Mouse (Mus musculus): ENCODE results near the gene Gsta3. TPM values are rescaled to one million over a fixed set of nuclear protein-coding genes. Genes with fewer than 3 reads are reported as not detected.

Gene Gsta3
- total and polyA plus RNA-seq, 3 experiments = 3.9 to 138 (median 15.0) TPM

DNA sequence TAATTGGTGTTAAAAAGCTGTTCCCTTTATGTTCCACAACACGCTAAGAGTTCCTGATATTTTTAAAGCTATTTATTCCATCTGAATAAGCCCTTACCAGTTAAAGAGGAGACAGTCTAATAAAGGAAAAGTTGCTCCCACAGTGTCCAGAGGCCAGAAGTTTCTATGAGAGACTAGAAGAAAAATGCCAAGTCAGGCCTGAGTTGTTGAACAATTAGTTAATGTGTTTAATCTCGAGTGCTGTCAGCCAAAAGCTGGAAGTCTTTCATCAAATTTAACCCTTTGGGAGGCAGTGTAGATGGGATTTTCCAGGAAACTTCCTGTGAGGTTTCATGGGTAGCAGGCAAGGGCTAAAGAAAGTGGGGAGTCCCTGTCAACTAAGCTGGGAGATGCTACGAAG, 59.4 kb downstream of the Gsta3 start:
- DNase-seq = no peak

DNA sequence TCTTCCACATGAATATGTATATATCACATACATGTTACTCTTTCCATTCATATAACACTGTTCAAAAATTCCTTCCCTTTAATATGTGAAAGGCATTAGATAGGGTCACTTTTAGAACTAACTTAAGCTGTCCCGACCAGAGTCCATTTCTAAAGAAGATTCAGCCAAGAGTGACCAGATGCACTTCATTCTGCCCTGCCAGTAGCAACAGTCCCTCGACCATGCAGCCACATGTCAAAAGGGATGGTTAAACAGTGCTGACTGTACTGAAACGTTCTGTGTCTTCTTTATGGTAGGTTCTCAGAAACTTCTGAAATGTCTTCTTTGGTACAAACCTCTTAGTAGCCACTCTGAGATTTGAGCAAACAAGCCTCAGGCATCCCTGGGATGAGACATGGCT, 61.3 kb downstream of the Gsta3 start:
- no peak for DNase-seq

DNA sequence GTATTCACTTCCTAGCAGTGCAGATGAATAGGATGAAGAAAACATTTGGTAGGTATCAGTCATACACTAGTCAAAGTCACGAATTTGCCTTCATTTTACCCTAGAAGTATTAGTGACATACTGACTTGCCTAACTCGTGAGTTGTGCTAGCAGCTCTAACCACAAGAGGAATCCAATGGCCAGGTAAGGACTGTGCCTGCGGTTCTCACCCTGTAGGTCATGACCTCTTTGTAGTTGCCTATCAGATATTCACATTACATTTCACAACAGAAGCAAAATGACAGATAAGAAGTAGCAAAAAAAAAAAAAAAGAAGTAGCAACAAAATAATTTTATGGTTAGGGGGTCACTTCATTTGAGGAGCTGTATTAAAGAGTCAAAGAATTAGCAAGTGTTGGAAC, 63.8 kb downstream of the Gsta3 start:
- no peak for DNase-seq

DNA sequence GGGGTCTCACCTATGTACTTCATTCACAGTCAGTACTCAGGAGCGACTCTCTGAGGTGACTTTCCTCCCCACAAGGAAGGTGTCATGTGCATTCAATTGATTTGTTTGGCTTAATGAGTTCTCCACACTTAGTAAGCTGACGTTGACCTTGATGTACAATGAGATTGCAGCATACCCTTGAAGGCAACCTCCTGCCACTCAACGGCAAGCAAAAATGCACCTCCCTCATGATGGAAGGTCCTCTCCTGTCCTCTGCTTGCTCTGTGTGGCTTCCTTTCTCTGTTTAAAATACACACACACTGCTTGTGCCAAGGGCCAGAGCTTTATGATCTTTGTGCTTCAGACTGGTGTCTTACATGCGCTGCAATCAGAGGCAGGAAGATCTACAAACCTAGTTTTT, 64.3 kb downstream of the Gsta3 start:
- peak; percentile 4 for DNase-seq

- no peak for DNase-seq
These were observed 65.1 kb downstream of the Gsta3 start for GRCm38 (mm10) chr1:21305443-21305842.

GRCm38 (mm10) chr1:21314336-21314735, 73.9 kb downstream of the Gsta3 start:
- DNase-seq = no peak

Other genes starting within 250 kb of the Gsta3 start
- 1 to 10 TPM; 4.0 to 5.4 TPM for gene Tram2, start 161.4 kb upstream of the Gsta3 start, total RNA-seq (2021)
- gene Tram2, start 161.4 kb upstream of the Gsta3 start, polyA plus RNA-seq (2012; rRNA removed) = 2.0 and 2.2 TPM in 2 replicates
- 1 to 10 TPM; 4.1 to 5.9 TPM for gene Tmem14a, start 22.0 kb upstream of the Gsta3 start, total RNA-seq (2021)
- gene Tmem14a, start 22.0 kb upstream of the Gsta3 start, polyA plus RNA-seq (2012; rRNA removed) = 3.1 and 3.8 TPM in 2 replicates
- gene Khdc1a, start 109.1 kb downstream of the Gsta3 start, total RNA-seq (2021) = not detected
- not detected in 2 replicates for gene Khdc1a, start 109.1 kb downstream of the Gsta3 start, polyA plus RNA-seq (2012; rRNA removed)
- gene Khdc1c, start 127.7 kb downstream of the Gsta3 start, total RNA-seq (2021) = not detected
- gene Khdc1c, start 127.7 kb downstream of the Gsta3 start, polyA plus RNA-seq (2012; rRNA removed) = not detected in 2 replicates
- gene Khdc1b, start 143.0 kb downstream of the Gsta3 start, total RNA-seq (2021) = not detected
- not detected in 2 replicates for gene Khdc1b, start 143.0 kb downstream of the Gsta3 start, polyA plus RNA-seq (2012; rRNA removed)